Mouse (Mus musculus) urinary bladder, postnatal 4 days (tissue): Measurements from ENCODE around the gene Rrm1.
A peak's percentile ranks its signal among the peaks of the same experiment; 100 is the strongest.
"Not testable (repeated sequence)": the region's sequence is repeated elsewhere in the genome, so short reads cannot be mapped to it uniquely, and the experiment has no call there.

Experiments used
- DNase-seq, 2 experiments: peaks; one replicate each; pipeline ENCODE4 v3.0.0; 2021 to 2022; ENCODE audit warnings: low spot score in 2 of 2

Gene Rrm1

GRCm38 (mm10) chr7:102477377-102477776 lies 35.9 kb downstream of the Rrm1 start:
- no peak for DNase-seq

GRCm38 (mm10) chr7:102478425-102478824 lies 36.9 kb downstream of the Rrm1 start:
- DNase-seq: no peak

GRCm38 (mm10) chr7:102478926-102479325 lies 37.4 kb downstream of the Rrm1 start:
- DNase-seq: no peak

GRCm38 (mm10) chr7:102479368-102480078 lies 38.0 kb downstream of the Rrm1 start:
- no peak for DNase-seq

- DNase-seq: no peak
Measured at GRCm38 (mm10) chr7:102480821-102481220, 39.3 kb downstream of the Rrm1 start.

- DNase-seq: no peak
Measured at GRCm38 (mm10) chr7:102481579-102481978, 40.1 kb downstream of the Rrm1 start, which contains the start of gene Olfr543. Gene Olfr543 (minus strand): TSS chr7:102481679.

GRCm38 (mm10) chr7:102483665-102484064 lies 42.2 kb downstream of the Rrm1 start:
- DNase-seq: no peak

- DNase-seq: not testable (repeated sequence)
Measured at GRCm38 (mm10) chr7:102484766-102485165, 43.3 kb downstream of the Rrm1 start.

- no peak for DNase-seq
Measured at GRCm38 (mm10) chr7:102486105-102486504, 44.6 kb downstream of the Rrm1 start.

- no peak for DNase-seq
Measured at GRCm38 (mm10) chr7:102488161-102488560, 46.7 kb downstream of the Rrm1 start, which contains the start of gene Olfr544. Gene Olfr544 (minus strand): TSS chr7:102488313.

GRCm38 (mm10) chr7:102494416-102494815 lies 52.9 kb downstream of the Rrm1 start:
- not testable (repeated sequence) for DNase-seq

- no peak for DNase-seq
Measured at GRCm38 (mm10) chr7:102499473-102499872, 58.0 kb downstream of the Rrm1 start, which contains the start of gene Olfr545. Gene Olfr545 (minus strand): TSS chr7:102499573.

GRCm38 (mm10) chr7:102501986-102502385 lies 60.5 kb downstream of the Rrm1 start:
- no peak for DNase-seq

- DNase-seq: peak; percentile 46 to 73
Measured at GRCm38 (mm10) chr7:102506848-102507247, 65.4 kb downstream of the Rrm1 start.

GRCm38 (mm10) chr7:102508066-102508465 lies 66.6 kb downstream of the Rrm1 start:
- peak in 1 of 2 experiments; percentile 44 for DNase-seq

GRCm38 (mm10) chr7:102508666-102509065 lies 67.2 kb downstream of the Rrm1 start:
- no peak for DNase-seq

GRCm38 (mm10) chr7:102509726-102510125 lies 68.2 kb downstream of the Rrm1 start:
- peak in 1 of 2 experiments; percentile 44 for DNase-seq

- DNase-seq: no peak
Measured at GRCm38 (mm10) chr7:102511927-102512326, 70.4 kb downstream of the Rrm1 start.

- DNase-seq: peak; percentile 72 to 90
Measured at GRCm38 (mm10) chr7:102512814-102513435, 71.4 kb downstream of the Rrm1 start.

- DNase-seq: peak in 1 of 2 experiments; percentile 23
Measured at GRCm38 (mm10) chr7:102514144-102514543, 72.6 kb downstream of the Rrm1 start.

GRCm38 (mm10) chr7:102516261-102517050 lies 75.0 kb downstream of the Rrm1 start:
- DNase-seq: no peak

GRCm38 (mm10) chr7:102517051-102517335 lies 75.5 kb downstream of the Rrm1 start:
- no peak for DNase-seq
